Mouse (Mus musculus) thymus, adult 2 months (tissue): Measurements from ENCODE around the gene Tead2.

Source experiments
- CTCF ChIP-seq: fragments of 200-500 bp; IDR thresholded peaks from 2 replicates; pipeline ENCODE4 v1.5.1; 2012; ENCODE audit warnings: mild to moderate bottlenecking, control low read depth, low read length, moderate library complexity, borderline replicate concordance; ENCODE audit not compliant: control insufficient read depth, poor library complexity, insufficient read depth; ENCODE audit errors: extremely low read depth
- POLR2A ChIP-seq: fragments of 200-500 bp; IDR thresholded peaks from 2 replicates; pipeline ENCODE4 v1.6.1; 2012; ENCODE audit warnings: mild to moderate bottlenecking, low read length, control low read depth, moderate library complexity; ENCODE audit not compliant: control insufficient read depth, poor library complexity, insufficient read depth; ENCODE audit errors: extremely low read depth

DNA sequence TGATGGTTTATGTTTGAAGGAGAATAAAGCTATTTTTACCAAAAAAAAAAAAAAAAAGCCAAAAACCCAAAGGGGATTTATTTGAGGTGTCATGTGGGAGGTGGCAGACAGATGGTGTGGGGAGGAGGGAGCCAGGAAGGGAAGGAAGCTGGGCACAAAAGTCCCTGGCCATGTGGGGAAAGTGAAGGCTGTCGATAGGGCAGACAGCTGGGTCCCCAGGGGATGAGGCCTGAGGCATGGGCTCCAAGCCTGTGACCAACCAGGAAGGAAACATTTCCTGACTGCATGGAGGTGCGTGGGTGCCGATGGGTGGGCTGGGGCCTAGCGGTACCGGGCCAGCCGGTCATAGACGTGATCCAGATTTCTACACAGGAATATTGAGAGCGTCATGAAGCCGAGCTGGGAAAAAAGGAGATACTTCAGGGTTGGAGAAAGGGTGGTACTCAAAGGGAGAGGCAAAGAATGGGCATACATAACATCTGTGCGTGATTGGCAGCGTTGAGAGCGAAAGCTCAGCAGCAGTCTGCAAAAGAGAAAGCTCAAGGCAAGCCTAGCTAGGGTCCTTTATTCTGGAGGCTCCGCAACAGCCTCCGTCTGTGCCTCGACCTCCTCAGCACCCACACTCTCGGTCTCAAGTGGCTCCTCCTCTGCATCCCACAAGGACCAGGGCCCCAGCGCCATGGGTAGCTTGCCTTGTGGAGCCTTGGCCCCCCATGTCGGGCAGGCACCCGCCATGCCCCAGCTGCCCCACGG, 18.2 kb downstream of the Tead2 start:
- TF ChIP-seq CTCF = no peak
- no peak for TF ChIP-seq POLR2A
